Mouse (Mus musculus): ENCODE data around the gene Nup98. TPM values are rescaled to one million over a fixed set of nuclear protein-coding genes. Genes with fewer than 3 reads are reported as not detected.
A peak's percentile ranks its signal among the peaks of the same experiment; 100 is the strongest.

Gene Nup98
- total RNA-seq, 2 experiments from 2014 or later, result 40.7 to 45.0 TPM

DNA sequence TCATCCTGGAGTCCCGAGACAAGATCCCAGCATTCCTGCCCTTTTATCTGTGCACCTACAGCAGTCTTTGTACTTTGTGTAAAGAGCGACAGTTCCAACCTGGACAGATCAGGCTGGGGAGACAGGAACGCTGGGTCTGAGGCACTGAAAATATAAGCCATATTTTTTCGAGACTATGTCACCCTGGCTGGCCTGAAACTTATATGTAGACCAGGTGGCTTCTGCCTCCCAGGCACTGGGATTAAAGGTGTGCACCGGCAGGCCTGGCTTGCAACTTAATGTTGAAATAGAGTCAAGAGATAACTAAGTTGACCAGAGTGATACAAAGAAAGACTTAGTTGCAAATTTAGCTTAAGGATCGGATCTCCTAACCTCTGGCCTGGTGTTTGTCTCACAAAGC is 36.3 kb upstream of the Nup98 start:
- peak overlapping the region; percentile 97 for H3K27ac ChIP-seq
- TF ChIP-seq CTCF (conservative IDR thresholded peaks at IDR 0.05), result no peak
- H3K4me3 ChIP-seq, result no peak overlapping the region; the same call in 1 of the 2 replicates
- no peak for DNase-seq (ENCODE audit: low spot score in 2 of 2)

- DNase-seq (ENCODE audit: low spot score in 2 of 2), result peak in 1 of 2 experiments; percentile 51
- TF ChIP-seq CTCF (conservative IDR thresholded peaks at IDR 0.05), result no peak
- H3K27ac ChIP-seq, result peak overlapping the region; percentile 97
- H3K4me3 ChIP-seq, result no peak overlapping the region; the same call in 1 of the 2 replicates
Observed at GRCm38 (mm10) chr7:102245775-102246174, 35.8 kb upstream of the Nup98 start.

DNA sequence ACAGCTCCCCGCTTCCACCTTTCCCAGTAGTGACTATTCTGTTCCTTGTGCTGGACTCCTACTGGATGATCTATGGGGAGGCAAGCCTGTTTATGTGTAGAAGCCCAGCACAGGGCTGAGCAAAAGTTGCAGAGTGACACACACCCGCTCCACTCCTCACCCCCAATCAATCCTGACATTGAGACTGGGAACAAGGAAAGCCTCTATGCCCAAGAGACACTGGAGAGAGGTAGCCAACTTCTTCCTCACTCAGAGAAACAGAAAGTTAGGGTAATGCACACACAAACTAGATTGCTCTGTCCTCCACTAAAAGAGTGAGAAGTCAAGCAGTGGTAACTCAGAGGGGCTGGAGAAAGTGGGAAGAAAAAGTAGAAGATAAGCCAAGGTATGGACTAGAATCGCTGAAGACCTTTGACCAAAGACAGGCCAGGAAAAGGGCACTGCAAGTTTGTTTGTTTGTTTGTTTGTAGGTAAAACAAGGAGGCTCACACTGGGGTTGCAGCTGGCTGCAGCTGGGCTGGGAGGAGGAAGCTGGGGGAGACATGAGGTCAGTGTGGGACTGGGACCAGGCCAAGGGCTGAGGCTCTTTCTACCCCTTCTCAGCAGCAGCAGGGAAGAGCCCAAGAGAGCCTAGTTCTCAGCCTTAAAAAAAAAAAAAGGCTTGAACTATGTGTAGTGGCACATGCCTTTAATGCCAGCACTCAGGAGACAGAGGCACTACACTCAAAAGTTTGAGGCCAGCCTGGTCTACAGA is 35.0 kb upstream of the Nup98 start:
- TF ChIP-seq CTCF (conservative IDR thresholded peaks at IDR 0.05), result no peak
- DNase-seq (ENCODE audit: low spot score in 2 of 2), result no peak
- Histone ChIP-seq H3K4me3 (no peak overlapping the region), H3K27ac (peak overlapping the region; percentile 97)

- peak overlapping the region; percentile 97 for H3K27ac ChIP-seq
- no peak for TF ChIP-seq CTCF (conservative IDR thresholded peaks at IDR 0.05)
- H3K4me3 ChIP-seq, result no peak overlapping the region
- no peak for DNase-seq (ENCODE audit: low spot score in 2 of 2)
Observed at GRCm38 (mm10) chr7:102243870-102244269, 33.9 kb upstream of the Nup98 start.

DNA sequence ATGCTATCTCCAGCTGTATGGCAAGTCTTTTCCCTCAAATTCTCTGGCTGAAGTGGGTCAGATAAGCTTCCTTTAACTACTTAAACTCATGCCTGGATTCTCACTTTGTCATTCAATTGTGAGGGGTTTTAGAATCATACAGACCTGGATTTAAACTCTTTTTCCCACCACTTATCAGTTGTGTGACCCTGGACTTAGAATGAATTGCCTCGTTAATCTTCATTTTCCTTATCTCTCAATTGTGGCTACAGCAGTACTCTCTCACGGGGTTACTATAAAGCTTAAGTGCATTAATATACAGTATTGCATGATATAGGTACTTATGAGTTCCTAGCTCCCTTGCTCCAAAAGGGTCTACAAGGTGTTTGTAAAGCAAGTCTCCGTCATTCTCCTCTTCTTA is 32.9 kb upstream of the Nup98 start:
- TF ChIP-seq CTCF (conservative IDR thresholded peaks at IDR 0.05), result no peak
- peak overlapping the region; percentile 97; the same call in 1 of the 2 replicates for H3K27ac ChIP-seq
- DNase-seq (ENCODE audit: low spot score in 2 of 2), result no peak

GRCm38 (mm10) chr7:102242371-102242770 is 32.4 kb upstream of the Nup98 start:
- DNase-seq (ENCODE audit: low spot score in 2 of 2), result no peak
- Histone ChIP-seq H3K4me3 (no peak overlapping the region), H3K27ac (no peak overlapping the region)
- TF ChIP-seq CTCF (conservative IDR thresholded peaks at IDR 0.05), result no peak

More for the DNA sequence above, 32.9 kb upstream of the Nup98 start:
- H3K4me3 ChIP-seq, result no peak overlapping the region

- Histone ChIP-seq H3K4me3 (no peak overlapping the region), H3K27ac (peak overlapping the region; percentile 72)
- no peak for DNase-seq (ENCODE audit: low spot score in 2 of 2)
- no peak for TF ChIP-seq CTCF (conservative IDR thresholded peaks at IDR 0.05)
Observed at GRCm38 (mm10) chr7:102239591-102239990, 29.6 kb upstream of the Nup98 start.

DNA sequence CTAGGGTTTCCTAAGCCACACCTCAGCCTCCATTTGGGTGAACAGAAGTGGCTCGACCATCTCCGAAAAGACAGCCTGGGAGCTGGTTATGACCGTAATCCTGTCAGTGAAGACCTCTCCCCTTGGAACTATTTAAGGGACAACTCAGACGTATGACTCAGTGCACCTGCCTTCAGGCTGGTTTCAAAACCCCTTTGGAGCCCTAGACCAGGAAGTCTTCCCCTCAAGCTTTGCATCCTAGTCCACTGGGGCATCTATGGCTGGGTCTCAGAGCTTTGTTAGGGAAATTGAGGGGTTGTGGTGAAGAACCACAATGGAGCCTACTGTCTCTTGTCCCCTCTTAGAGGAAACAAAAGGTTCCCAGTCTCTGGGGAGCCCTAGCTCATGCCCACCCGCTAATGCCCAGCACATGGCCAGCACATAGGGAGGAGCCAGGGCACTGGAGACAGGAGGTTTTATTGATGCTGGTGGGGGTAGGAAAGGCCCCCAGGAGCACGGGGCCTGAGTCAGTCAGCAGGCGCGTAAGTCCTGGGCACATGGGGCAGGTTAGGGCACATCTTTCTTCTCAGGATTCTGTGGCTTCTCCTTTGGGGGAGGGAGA is 28.8 kb upstream of the Nup98 start:
- peak in 1 of 2 experiments; percentile 36 for DNase-seq (ENCODE audit: low spot score in 2 of 2)
- Histone ChIP-seq H3K4me3 (no peak overlapping the region), H3K27ac (peak overlapping the region; percentile 72)
- TF ChIP-seq CTCF (conservative IDR thresholded peaks at IDR 0.05), result no peak

GRCm38 (mm10) chr7:102233059-102233458 is 23.1 kb upstream of the Nup98 start:
- no peak for TF ChIP-seq CTCF (conservative IDR thresholded peaks at IDR 0.05)
- no peak for DNase-seq (ENCODE audit: low spot score in 2 of 2)
- Histone ChIP-seq H3K4me3 (no peak overlapping the region), H3K27ac (no peak overlapping the region)

DNA sequence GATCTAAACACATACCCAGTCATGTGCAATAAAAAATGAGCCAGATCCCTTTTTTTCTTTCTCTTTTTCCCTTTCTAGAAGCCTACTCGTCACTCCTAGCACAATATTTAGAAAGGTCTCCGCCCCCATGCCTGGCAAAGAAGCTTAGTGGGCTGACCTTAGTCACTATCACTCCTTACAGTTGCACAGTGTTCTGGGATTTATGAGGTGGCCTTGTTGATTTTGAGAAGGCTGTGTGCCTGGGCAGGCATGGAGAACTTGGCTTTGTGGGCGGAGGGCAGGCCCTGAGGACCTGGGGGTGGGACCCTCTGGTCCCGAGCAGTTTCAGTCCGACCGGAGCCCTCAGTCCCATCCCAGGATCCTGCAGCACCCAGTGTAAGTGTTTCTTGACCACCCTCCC is 19.8 kb upstream of the Nup98 start:
- no peak for DNase-seq (ENCODE audit: low spot score in 2 of 2)
- no peak overlapping the region for H3K4me3 ChIP-seq
- no peak overlapping the region for H3K27ac ChIP-seq
- no peak for TF ChIP-seq CTCF (conservative IDR thresholded peaks at IDR 0.05)

- H3K27ac ChIP-seq, result no peak overlapping the region
- DNase-seq (ENCODE audit: low spot score in 2 of 2), result no peak
- TF ChIP-seq CTCF (conservative IDR thresholded peaks at IDR 0.05), result no peak
- H3K4me3 ChIP-seq, result no peak overlapping the region
Observed at GRCm38 (mm10) chr7:102228049-102228670, 18.2 kb upstream of the Nup98 start.

GRCm38 (mm10) chr7:102226051-102226450 is 16.1 kb upstream of the Nup98 start:
- no peak for DNase-seq (ENCODE audit: low spot score in 2 of 2)
- Histone ChIP-seq H3K27ac (no peak overlapping the region), H3K4me3 (no peak overlapping the region)
- TF ChIP-seq CTCF (conservative IDR thresholded peaks at IDR 0.05), result no peak
